Mouse (Mus musculus) brain, embryonic 14.5 days (tissue): ENCODE data around the gene Fbxl8.

ENCODE experiments used
- CTCF ChIP-seq: fragments of 200-500 bp; IDR thresholded peaks from 2 replicates; pipeline ENCODE4 v1.5.1; 2012; ENCODE audit warnings: inconsistent platforms, mild to moderate bottlenecking, moderate library complexity, borderline replicate concordance; ENCODE audit not compliant: insufficient read depth, insufficient read length; ENCODE audit errors: extremely low read depth
- POLR2A ChIP-seq: fragments of 200-500 bp; IDR thresholded peaks from 2 replicates; pipeline ENCODE4 v1.6.1; 2012; ENCODE audit warnings: mild to moderate bottlenecking, inconsistent platforms, borderline replicate concordance; ENCODE audit not compliant: poor library complexity, insufficient read depth, insufficient read length, severe bottlenecking; ENCODE audit errors: extremely low read depth

GRCm38 (mm10) chr8:105260371-105261099 is 3.9 kb upstream of the Fbxl8 start:
- no peak for TF ChIP-seq CTCF
- TF ChIP-seq POLR2A = no peak
